Mouse (Mus musculus) lung, adult 2 months (tissue): ENCODE results near the gene Fes.

Experiments used
- CTCF ChIP-seq: fragments of 200-500 bp; IDR thresholded peaks from 2 replicates; pipeline ENCODE4 v1.5.1; 2011; ENCODE audit warnings: mild to moderate bottlenecking, low read length, control low read depth; ENCODE audit not compliant: insufficient read depth
- POLR2A ChIP-seq: fragments of 200-500 bp; IDR thresholded peaks from 2 replicates; pipeline ENCODE4 v1.6.1; 2011; ENCODE audit warnings: low read depth, mild to moderate bottlenecking, control low read depth, low read length, borderline replicate concordance; ENCODE audit errors: extremely low read depth

DNA sequence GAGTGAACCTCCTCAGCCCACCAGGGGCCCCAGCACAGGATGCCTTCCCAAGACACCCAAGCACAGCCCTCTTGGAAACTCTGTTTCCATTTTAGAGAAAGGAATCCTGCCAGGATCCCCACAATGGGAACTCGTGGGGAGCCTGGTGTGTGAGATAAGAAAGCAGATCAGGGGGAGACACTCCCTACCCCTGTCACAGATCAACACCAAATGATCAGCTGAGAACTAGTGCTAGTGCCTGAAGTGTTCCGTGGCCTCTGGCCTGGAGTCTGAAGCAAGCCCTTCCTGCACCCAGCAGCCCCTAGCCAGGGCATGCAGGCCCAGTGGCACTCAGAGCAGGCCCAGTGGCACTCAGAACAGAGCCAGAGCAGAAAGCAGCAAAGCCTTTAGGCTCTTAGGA is 36.9 kb downstream of the Fes start:
- TF ChIP-seq POLR2A: no peak
- no peak for TF ChIP-seq CTCF
